Mouse (Mus musculus): ENCODE measurements around the gene Srd5a2. TPM values are rescaled to one million over a fixed set of nuclear protein-coding genes. Genes with fewer than 3 reads are reported as not detected.
"Not testable (repeated sequence)": the region's sequence is repeated elsewhere in the genome, so short reads cannot be mapped to it uniquely, and the experiment has no call there.

Srd5a2 gene
- polyA plus RNA-seq (2012; rRNA removed) = 76.4 and 170 TPM in 2 replicates

DNA sequence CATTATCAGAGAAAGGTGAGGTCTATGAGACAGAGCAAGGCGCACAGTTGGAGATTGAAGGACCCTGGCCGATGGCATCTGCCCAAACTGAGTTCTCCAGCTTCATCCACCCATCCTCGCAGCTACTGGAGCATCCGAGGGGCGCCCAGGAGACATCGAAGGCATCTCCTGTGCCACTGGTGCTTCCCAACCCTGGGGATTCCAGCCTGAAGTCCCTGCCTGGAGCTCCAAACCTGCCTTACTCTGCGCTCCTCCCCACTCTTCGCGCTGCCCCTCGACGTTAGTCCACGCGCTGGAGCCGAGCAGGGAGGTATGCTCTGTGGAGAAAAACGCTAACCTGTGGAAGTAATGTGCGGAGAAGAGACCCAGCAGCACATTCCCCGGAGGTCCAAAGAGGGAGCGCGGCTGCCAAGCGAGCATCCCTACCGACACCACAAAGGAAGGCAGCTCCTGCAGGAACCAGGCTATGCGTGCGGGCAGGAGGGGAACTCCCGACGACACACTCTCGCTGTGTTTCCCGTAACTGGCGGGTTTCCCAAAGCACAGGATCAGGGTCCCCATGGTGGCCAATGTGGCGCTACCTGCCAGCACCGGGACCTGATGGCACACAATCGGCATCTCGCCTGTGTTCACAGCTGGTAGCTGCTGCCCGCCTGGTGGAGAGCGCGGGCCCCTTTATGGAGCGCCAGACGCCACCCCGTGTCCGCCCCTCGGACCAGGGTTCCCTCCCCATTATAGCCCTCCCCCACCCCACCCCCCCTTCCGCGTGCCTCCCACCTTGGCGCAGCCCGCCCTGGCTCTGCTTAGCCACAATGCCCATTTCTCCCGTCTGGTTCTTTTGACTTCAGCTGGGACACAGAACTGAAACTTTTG is at the start of gene Srd5a2:
Gene Srd5a2, minus strand, starts transcription at position 707 of the 873 bp plus-strand sequence.
- no peak for DNase-seq (ENCODE audit: low read depth)

DNA sequence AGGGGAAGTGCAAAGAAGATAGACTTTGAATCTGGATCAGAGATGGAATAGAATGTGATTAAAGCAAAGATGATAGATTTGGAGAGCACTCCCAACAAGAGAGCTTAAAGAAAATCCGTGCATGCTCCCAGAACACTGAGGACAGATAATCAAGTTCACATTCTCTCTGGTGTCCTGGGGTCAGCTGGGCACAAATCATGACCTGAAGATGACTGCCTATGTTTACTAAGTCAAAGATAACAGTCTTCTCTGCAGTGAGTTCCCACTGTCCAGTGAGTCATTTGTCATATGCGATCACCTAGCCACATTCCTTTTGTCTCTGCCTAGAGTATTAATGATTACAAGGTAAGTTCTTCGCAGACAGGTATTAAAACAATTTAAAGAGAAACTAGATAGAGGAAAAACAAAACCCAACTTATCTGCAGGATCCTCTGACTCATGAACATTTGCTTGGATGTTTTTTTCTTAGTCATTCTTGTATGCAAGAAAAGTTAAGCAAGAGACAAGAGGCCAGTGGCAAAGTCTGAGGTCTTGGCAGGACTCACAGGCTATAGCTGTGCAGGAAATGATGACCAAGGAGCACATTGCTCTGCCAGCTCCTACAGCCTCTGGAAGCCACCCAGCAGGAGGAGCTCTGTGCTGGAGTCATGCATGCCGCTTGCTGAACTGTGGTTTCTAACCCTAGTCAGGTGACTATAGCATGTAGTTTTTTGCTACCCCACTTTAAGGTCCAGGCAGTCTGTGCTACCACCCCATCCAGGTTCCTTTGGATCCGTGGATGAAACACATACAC is 41.4 kb upstream of the Srd5a2 start:
- DNase-seq (ENCODE audit: low read depth) = peak; percentile 79

DNA sequence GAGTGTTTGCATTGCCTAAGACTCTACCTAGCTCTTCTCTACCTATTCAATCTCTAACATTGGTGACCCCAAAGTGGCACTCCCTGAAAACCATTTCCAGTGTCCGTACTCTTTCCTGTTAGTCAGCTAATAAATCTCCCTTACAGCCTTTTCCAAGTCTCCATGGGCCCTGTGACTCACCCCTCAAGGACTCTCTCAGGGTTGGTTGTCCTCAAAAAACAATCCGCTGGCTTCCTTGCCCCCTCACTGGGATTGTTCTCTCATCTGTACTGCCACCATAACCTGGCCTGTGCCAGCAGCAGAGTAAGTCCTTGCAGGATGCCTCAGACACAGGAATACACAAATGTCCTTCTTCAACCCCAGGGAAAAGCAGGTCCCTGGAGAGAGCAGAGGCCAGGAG is 40.3 kb upstream of the Srd5a2 start:
- no peak for DNase-seq (ENCODE audit: low read depth)

DNA sequence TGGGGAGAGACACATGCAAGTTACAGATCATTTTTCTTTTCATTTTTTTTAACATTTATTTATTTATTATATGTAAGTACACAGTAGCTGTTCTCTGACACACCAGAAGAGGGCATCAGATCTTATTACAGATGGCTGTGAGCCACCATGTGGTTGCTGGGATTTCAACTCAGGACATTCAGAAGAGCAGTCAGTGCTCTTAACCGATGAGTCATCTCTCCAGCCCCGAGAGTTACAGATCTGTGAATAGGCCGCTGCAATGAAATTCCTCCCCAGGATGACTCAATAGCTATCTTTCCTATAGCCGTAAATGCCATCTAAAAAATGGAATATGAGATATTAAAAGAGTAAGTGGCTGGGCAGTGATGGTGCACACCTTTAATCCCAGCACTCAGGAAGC is 35.7 kb upstream of the Srd5a2 start:
- DNase-seq (ENCODE audit: low read depth) = no peak

DNA sequence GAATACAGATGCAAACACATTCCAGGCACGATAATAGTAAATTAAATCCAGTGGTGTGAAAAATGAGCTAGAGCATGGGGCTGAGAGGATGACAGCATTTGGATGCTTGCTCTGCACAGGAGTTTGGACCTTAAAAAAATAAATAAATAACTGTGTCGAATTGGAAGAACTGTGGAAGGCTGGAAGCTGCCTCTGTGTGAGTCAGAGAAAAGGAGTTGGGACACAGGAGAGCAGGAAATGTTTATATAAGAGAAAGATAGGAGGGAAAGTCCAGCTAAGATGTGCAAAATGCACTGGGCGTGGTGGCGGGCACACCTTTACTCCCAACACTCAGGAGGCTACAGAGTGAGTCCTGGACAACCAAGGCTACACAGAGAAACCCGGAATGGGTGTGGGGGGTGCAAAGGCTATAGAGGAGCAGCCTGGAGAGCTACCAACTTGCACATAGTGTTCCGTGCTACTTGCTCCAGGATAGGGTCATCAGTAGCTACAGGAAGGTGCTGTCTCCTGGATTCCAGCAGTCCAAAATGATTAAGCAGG is 32.4 kb upstream of the Srd5a2 start:
- DNase-seq (ENCODE audit: low read depth) = no peak

DNA sequence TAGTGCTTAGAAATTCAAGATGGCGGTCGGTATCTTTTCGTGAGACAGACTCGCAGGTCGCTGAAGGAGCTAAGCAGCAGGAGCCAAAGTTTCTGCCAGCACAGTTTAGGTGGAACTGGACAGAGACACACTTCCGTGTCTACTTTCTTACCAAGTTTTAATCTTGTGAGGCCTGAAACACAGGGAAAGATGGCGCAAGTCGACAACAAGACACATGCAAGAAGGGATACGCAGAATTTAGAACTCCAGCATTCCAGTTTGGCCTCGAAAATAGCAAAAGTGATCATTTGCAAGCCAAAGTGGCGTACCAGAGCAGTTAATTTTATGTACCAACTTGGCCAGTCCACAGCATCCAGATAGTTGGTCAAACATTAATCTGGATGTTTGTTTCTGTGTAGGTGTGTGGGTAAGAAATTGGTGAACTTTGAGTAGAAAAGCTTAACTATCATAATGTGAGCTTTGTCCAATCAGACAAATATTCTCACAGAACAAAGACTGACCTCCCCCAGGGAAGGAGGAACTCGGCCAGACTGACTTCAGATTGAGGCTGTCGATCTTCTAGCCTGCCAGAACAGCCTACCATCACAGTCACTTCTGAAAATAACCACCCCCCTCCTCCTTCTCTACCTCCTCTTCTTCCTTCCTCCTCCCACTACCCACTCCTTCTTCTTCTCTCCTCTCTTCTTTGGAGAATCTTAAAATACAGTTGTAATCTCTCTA is 31.2 kb upstream of the Srd5a2 start:
- no peak for DNase-seq (ENCODE audit: low read depth)

DNA sequence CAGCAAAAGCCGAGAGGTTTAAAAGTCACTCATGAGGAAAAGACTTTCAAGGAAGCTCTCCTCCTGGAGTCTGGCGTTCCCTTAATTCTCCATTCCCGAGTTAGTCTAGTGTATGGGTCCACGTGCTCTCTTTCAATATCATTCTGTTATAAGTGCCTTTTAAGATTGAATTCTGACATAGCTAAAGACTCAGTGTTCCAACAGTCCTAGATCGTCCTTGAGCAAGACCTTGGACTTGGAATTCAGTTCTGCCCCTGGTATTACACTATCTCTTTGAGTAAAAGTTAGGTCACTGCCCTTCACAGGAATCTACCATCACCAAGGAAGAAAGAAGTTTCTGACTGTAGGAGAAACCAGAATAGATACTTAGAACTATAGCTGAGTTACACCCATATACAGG is 25.4 kb upstream of the Srd5a2 start:
- not testable (repeated sequence) for DNase-seq (ENCODE audit: low read depth)

DNA sequence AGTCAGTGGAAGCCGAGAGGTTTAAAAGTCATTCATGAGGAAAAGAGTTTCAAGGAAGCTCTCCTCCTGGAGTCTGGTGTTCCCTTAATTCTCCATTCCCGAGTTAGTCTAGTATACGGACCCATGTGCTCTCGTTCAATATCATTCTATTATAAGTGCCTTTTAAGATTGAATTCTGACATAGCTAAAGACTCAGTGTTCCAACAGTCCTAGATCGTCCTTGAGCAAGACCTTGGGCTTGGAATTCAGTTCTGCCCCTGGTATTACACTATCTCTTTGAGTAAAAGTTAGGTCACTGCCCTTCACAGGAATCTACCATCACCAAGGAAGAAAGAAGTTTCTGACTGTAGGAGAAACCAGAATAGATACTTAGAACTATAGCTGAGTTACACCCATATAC is 15.0 kb upstream of the Srd5a2 start:
- DNase-seq (ENCODE audit: low read depth) = not testable (repeated sequence)

DNA sequence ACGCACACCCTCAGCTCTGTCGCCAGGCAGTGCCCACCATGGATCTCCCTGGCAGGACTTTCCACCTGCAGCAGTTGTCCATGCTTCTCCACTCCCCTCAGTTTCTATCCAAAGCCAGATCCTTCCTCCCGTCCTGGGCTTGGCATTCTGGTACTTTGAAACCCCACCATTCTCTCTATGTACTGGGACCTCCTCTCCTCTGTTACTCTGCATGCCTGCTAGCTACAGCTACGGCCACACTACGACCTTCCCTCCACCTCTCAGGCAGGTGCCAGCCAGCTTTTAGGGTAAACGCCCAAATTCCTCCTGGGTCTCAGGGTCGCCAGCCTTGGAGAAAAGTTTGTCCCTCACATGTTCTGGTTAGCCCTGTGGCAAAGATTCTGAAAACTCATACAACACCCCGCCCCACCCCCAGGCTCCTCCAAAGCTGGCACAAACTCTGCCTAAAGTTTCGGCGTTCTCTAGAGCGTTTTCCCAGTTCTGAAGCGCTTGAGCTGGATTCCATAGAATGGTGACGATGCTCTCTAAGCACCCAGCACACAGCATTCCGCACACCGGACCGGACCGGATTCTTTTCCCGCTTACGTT is 607 bp upstream of the Srd5a2 start:
- DNase-seq (ENCODE audit: low read depth) = no peak

DNA sequence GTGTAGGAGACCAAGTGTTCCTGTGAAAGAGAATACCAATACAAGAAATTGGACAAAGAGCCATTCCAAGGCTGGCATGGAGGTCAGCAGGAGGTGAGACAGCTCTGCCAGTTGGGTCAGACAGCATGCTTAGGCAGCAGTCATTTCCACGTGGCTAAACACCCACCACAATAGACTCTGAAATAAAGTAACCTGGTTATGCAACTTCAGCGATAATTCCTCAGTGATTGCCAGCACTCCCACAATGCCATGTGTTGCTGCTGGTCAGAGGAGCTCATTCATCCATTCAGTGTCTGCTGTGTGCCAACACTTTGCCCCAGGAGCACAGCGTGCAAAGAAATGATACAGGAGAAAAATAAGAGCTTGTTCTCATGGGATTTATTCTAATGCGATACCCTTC is 4.0 kb downstream of the Srd5a2 start:
- DNase-seq (ENCODE audit: low read depth) = peak; percentile 95

DNA sequence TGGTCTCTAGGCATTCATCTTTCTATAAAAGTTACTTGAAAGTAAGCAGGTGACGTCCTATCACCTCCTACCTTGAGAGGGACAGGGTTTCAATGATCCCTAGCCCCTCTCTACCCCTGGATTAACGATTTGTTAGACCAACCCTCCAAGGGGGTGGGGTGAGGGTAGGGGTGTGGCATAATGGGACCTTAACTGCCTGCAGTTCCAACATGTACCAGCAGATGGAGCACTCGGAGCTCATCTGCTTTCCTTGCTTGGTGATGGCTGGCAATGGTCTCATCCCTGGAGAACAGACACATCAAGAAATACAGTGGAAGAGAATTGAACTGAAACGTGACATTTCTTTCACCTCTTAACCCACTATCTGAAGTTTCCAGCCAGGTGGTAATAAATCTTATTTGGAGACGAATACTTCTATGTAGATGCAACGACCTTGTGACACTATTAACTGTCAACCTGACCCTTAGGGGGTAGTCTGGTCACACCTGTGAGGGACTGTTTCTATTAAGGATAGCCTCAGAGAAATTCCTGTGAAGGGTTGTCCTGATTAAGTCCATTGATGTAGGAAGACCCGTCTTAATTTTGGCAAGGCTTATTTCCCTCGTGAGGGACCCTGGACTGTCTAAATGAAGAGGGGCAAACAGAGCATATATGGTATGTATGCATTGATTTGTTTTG is 27.1 kb downstream of the Srd5a2 start:
- no peak for DNase-seq (ENCODE audit: low read depth)

DNA sequence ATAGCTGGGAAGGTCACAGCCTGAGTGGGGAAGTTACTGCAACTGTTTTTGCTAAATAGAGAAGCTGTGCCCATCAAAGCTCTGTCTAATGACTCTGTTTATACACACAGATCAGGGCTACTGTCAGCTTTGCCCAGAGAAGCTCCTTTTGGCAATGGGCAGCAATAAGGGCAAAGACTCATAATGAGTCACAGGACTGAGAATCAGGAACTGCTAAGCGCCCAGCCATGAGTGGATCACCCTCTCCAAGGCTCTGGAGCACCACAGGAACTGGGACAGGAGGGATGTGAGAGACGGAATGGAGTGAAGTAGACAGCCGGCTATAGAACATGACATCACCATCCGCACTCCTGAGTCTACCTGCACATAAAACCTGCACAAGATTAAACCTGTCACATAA is 29.4 kb downstream of the Srd5a2 start:
- DNase-seq (ENCODE audit: low read depth) = no peak

DNA sequence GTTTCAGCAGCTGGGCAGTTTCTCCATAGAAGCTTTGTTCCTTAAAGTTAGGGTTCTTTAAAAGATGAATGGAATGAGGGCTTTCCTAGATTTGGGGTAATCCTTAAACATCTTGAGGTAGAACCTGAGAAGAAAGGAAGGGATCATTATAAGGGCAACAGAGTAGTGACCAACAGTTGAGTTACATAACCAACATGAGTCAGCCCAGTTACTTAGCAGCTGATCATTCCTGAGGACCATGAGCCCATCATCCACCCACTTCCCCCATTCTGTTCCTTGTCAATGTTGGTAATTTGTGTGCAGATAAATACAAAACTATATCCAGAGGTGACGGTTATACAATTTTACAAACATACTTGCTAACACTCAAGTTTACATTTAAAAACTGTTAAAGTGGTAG is 30.1 kb downstream of the Srd5a2 start:
- no peak for DNase-seq (ENCODE audit: low read depth)

DNA sequence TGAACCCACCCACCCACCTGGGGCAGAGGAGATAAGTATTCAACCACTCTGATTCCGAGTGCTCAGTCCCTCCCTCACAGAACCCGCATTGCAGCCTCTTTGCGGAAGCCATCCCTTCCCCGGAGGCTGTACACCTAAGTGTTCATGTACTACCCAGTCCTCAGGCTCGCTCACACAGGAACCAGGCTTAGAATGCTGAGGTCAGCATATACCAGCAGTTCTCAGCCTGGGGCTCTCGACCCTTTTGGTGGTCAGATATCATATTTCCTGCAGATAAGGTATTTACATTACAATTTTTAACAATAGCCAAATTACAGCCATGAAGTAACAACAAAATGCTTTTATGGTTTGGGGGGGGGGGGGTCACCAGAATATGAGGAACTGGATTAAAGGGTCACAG is 32.6 kb downstream of the Srd5a2 start:
- DNase-seq (ENCODE audit: low read depth) = no peak

DNA sequence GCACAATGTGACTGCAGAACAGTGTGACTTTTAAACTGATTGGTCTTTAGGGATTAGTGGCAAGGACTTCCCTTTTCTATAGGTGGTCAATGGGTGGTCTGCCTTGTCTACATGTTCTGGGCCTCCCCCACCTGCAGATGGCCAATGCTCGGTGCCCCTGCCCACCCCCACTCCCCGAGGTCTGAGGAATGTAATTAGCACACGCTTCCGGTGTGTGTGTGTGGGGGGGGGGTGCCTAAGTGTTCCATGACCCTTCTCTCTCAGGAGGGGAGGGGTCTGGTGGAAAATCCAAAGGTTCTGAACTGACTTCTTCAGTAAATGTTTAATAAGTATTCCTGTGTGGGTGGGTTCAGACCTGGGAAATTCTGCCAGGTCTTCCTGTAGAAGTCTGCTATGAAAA is 39.0 kb downstream of the Srd5a2 start:
- DNase-seq (ENCODE audit: low read depth) = no peak

DNA sequence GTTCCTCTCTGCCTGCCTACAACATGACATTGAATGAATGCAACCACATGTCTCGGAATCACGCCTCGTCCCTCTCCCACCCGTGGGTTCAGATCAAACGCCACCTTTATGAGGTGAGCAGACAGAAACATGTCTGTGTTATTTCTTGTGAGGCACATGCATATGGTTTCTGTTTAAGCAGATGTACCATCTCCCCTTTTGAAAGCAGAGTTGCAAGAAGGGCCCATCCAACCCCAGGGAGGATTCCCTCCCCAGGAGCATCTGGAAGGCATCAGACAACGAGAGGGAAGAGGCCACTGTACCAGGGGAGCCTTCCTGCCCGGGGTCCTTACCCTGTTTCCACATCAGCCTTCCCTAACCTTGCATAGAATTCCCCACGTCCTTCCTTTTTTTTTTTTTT is 40.7 kb downstream of the Srd5a2 start:
- no peak for DNase-seq (ENCODE audit: low read depth)

DNA sequence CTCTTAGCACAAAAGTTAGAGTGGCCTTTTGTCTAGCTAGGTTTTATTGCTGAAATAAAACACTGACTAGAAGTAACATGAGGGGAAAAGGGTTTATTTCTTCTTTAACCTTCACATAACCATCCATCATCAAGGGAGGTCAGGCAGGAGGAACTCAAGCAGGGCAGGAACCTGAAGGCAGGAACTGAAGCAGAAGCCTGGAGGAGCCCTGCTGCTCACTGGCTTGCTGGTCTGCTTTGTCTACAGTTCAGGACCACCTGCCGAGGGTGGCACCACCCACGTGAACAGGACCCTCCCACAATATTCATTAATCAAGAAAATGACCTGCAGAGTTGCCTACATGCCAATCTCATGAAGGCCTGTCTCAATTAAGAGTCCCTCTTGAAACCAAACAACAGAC is 45.3 kb downstream of the Srd5a2 start:
- no peak for DNase-seq (ENCODE audit: low read depth)

DNA sequence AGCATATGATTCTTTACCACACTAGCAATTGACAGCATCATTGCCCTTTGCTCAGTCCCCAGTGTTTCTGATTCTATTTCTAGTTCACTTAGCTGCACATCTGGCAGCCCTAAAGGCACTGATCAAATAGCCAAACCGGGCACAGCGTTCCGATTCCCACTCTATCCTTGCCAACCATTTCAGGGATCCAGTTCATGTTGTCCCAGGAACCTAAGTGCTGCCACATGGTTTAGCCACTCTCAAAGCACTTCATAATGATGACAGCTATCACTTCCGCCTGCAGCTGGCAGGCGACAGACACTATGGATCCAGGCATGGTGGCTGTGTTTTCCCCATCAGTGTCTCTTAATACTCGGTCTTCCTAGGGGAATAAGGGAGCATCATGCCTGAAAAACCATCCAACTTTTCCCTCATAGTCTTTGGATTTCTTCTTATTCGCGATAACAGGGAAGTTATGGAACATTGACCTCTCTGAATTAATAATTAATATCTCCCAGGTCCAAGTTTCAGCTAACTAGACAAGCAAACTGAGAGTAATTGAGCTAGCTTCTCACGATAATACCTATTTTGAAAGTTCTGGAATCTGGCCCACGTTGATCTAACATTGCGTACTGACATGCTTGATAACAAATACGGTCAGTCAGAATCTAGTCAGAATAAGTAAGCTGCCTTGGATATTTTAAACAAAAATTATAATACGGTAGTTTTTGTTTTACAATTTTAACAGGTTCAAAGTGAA is 51.6 kb downstream of the Srd5a2 start:
- no peak for DNase-seq (ENCODE audit: low read depth)

DNA sequence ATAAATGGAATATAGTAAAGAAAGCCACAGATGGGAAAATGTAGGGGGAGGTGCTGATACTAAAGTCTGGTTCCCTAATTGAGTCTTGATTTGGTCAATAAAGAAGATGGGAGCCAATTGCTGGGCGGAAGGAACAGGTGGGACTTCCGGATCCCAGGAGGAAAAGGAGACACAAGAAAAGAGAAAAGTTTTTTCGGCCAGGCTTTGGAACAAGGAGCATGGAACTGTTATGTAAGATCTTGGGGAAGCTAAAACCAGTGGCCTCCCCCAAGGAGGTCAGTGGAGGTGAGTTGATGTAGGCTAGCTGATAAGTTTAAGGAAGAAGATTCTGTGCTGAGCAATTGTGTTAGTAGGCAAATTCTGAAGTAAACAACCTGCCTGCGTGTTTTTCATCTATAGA is 56.5 kb downstream of the Srd5a2 start:
- DNase-seq (ENCODE audit: low read depth) = no peak

DNA sequence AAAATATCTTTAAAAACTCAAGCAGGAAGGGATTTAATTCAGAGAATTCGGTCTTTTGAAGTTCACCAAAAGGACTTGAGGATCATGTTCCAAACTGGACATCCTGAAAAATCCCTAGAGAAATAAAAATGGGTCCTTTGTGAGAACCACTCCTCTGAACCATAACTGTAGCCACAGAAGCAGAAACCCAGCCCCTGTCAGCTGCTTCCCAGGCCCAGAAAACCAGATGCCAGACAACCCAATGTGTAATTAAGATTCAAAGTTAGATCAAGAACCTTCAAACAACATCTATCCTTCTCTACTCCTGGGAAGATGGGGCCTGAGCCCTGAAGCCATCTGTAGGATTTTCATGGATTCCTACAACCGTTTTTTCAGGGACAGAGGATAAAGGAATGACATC is 61.1 kb downstream of the Srd5a2 start:
- no peak for DNase-seq (ENCODE audit: low read depth)

Data from gonadal fat pad, adult 2 months (tissue).